Mouse (Mus musculus) megakaryocyte, embryonic 14.5 days (primary cell): Measurements from ENCODE around the gene Scel. TPM values are rescaled to one million over a fixed set of nuclear protein-coding genes. Genes with fewer than 3 reads are reported as not detected.

Experiments used
- H3K27me3 ChIP-seq: replicated peaks from 2 replicates; pipeline ENCODE3; 2012; ENCODE audit warnings: inconsistent platforms
- H3K36me3 ChIP-seq: replicated peaks from 2 replicates; pipeline ENCODE3; 2012; ENCODE audit warnings: low read length, inconsistent platforms, mixed read lengths
- H3K4me1 ChIP-seq: 2 replicates; pipeline ENCODE4 v1.6.1; 2012; ENCODE audit warnings: inconsistent platforms
- H3K4me3 ChIP-seq: replicated peaks from 2 replicates; pipeline ENCODE3; 2012; ENCODE audit warnings: moderate library complexity, mild to moderate bottlenecking, inconsistent platforms
- H3K9me3 ChIP-seq: 2 replicates; pipeline ENCODE4 v1.6.1; 2012; ENCODE audit warnings: inconsistent platforms
- FLI1 ChIP-seq: IDR thresholded peaks from 2 replicates; pipeline ENCODE4 v1.6.1; 2012; ENCODE audit warnings: low read length, inconsistent platforms, mixed read lengths
- GATA1 ChIP-seq: IDR thresholded peaks from 3 replicates; pipeline ENCODE4 v1.6.1; 2012; ENCODE audit warnings: mixed read lengths, low read length, inconsistent platforms, borderline replicate concordance
- polyA plus RNA-seq: library from polyadenylated mRNA; stranded (reverse); fragments of >175 nt; gene quantifications from 2 replicates; pipeline ENCODE4 v1.2.3, GENCODE M21; 2012; ENCODE audit warnings: low replicate concordance; ENCODE audit not compliant: insufficient read depth

Scel gene
- polyA plus RNA-seq, 1 experiment: not detected

- Histone ChIP-seq H3K27me3 (no peaks in the 10 kb centered on the region), H3K4me3 (no peak overlapping the region), H3K4me1 (peaks cover 6% of the 10 kb centered on the region), H3K9me3 (no peaks in the 10 kb centered on the region), H3K36me3 (no peaks in the 10 kb centered on the region)
- no peak for TF ChIP-seq FLI1
- TF ChIP-seq GATA1: no peak
These were observed 35.2 kb upstream of the Scel start for GRCm38 (mm10) chr14:103477959-103478358.

- H3K9me3 ChIP-seq: no peaks in the 10 kb centered on the region
- no peaks in the 10 kb centered on the region for H3K36me3 ChIP-seq
- H3K27me3 ChIP-seq: no peaks in the 10 kb centered on the region
- peaks cover 6% of the 10 kb centered on the region for H3K4me1 ChIP-seq
- TF ChIP-seq GATA1: no peak
- TF ChIP-seq FLI1: no peak
- no peak overlapping the region for H3K4me3 ChIP-seq
These were observed 33.7 kb upstream of the Scel start for GRCm38 (mm10) chr14:103479446-103479845.

GRCm38 (mm10) chr14:103481514-103481913 lies 31.6 kb upstream of the Scel start:
- no peak for TF ChIP-seq GATA1
- TF ChIP-seq FLI1: no peak
- no peak overlapping the region for H3K4me3 ChIP-seq
- H3K27me3 ChIP-seq: no peaks in the 10 kb centered on the region
- H3K36me3 ChIP-seq: no peaks in the 10 kb centered on the region
- H3K9me3 ChIP-seq: no peaks in the 10 kb centered on the region
- H3K4me1 ChIP-seq: peaks cover 9% of the 10 kb centered on the region

- H3K9me3 ChIP-seq: no peaks in the 10 kb centered on the region
- no peaks in the 10 kb centered on the region for H3K27me3 ChIP-seq
- no peak overlapping the region for H3K4me3 ChIP-seq
- 0 out of 2 replicates have a peak, but pooled peaks cover 2% of the 10 kb centered on the region for H3K4me1 ChIP-seq
- no peak for TF ChIP-seq GATA1
- TF ChIP-seq FLI1: no peak
- no peaks in the 10 kb centered on the region for H3K36me3 ChIP-seq
These were observed 27.5 kb upstream of the Scel start for GRCm38 (mm10) chr14:103485671-103486070.

- TF ChIP-seq GATA1 (no peak), FLI1 (no peak)
- H3K4me3 ChIP-seq: no peak overlapping the region
- H3K27me3 ChIP-seq: no peaks in the 10 kb centered on the region
- H3K9me3 ChIP-seq: peaks cover 10% of the 10 kb centered on the region
- H3K36me3 ChIP-seq: no peaks in the 10 kb centered on the region
- H3K4me1 ChIP-seq: 0 out of 2 replicates have a peak, but pooled peaks cover 2% of the 10 kb centered on the region
These were observed 26.2 kb upstream of the Scel start for GRCm38 (mm10) chr14:103486974-103487373.

- TF ChIP-seq FLI1 (no peak), GATA1 (no peak)
- no peaks in the 10 kb centered on the region for H3K36me3 ChIP-seq
- no peak overlapping the region for H3K4me3 ChIP-seq
- no peaks in the 10 kb centered on the region for H3K27me3 ChIP-seq
- peaks cover 19% of the 10 kb centered on the region for H3K9me3 ChIP-seq
- H3K4me1 ChIP-seq: 0 out of 2 replicates have a peak, but pooled peaks cover 2% of the 10 kb centered on the region
These were observed 24.5 kb upstream of the Scel start for GRCm38 (mm10) chr14:103488659-103489058.

- Histone ChIP-seq H3K36me3 (no peaks in the 10 kb centered on the region), H3K4me1 (no peaks in the 10 kb centered on the region), H3K9me3 (peaks cover 2% of the 10 kb centered on the region), H3K27me3 (no peaks in the 10 kb centered on the region), H3K4me3 (no peak overlapping the region)
- TF ChIP-seq FLI1: no peak
- no peak for TF ChIP-seq GATA1
These were observed 14.9 kb upstream of the Scel start for GRCm38 (mm10) chr14:103498199-103498598.

- TF ChIP-seq FLI1: no peak
- TF ChIP-seq GATA1: no peak
- Histone ChIP-seq H3K4me3 (no peak overlapping the region), H3K9me3 (no peaks in the 10 kb centered on the region), H3K27me3 (no peaks in the 10 kb centered on the region), H3K4me1 (no peaks in the 10 kb centered on the region), H3K36me3 (no peaks in the 10 kb centered on the region)
These were observed 14.5 kb upstream of the Scel start for GRCm38 (mm10) chr14:103498613-103499012.

GRCm38 (mm10) chr14:103499060-103499459 lies 14.1 kb upstream of the Scel start:
- H3K9me3 ChIP-seq: no peaks in the 10 kb centered on the region
- H3K27me3 ChIP-seq: no peaks in the 10 kb centered on the region
- TF ChIP-seq FLI1: no peak
- TF ChIP-seq GATA1: no peak
- no peak overlapping the region for H3K4me3 ChIP-seq
- H3K4me1 ChIP-seq: no peaks in the 10 kb centered on the region
- no peaks in the 10 kb centered on the region for H3K36me3 ChIP-seq

- Histone ChIP-seq H3K9me3 (no peaks in the 10 kb centered on the region), H3K27me3 (no peaks in the 10 kb centered on the region), H3K4me1 (no peaks in the 10 kb centered on the region), H3K4me3 (no peak overlapping the region), H3K36me3 (no peaks in the 10 kb centered on the region)
- TF ChIP-seq FLI1 (no peak), GATA1 (no peak)
These were observed 12.8 kb upstream of the Scel start for GRCm38 (mm10) chr14:103500309-103500708.

- Histone ChIP-seq H3K9me3 (no peaks in the 10 kb centered on the region), H3K4me3 (no peak overlapping the region), H3K36me3 (no peaks in the 10 kb centered on the region), H3K27me3 (no peaks in the 10 kb centered on the region), H3K4me1 (no peaks in the 10 kb centered on the region)
- TF ChIP-seq FLI1: no peak
- TF ChIP-seq GATA1: no peak
These were observed 12.2 kb upstream of the Scel start for GRCm38 (mm10) chr14:103500941-103501340.
